In genomic region chr9:70655764-70656129, GRCm38 (mm10) we compare ENCODE assay signal across 8 mouse cellular contexts. TPM values are rescaled to one million over a fixed set of nuclear protein-coding genes. Genes with fewer than 3 reads are reported as not detected.
DNase-seq lines count a peak whose midpoint lies in the region; ATAC-seq and TF ChIP-seq lines count a peak whose summit lies in the region.

No protein-coding gene starts in this region.

- H3K4me3 ChIP-seq in heart, postnatal 0 days (ENCODE audit: low read depth, low read length), result peak overlapping the region; percentile 99
- peak overlapping the region; percentile 91; the same call in 1 of the 2 replicates for H3K4me3 ChIP-seq in bone marrow macrophage, adult 2 months (ENCODE audit: insufficient read depth, low read length)
- peak overlapping the region; percentile 87 for H3K4me3 ChIP-seq in hindbrain, embryonic 12.5 days
- H3K4me3 ChIP-seq in midbrain, embryonic 10.5 days, result peak overlapping the region; percentile 91

- intact Hi-C loops in heart, postnatal 10 days (cut with DNase I), result no loop called here

- no peak for TF ChIP-seq EP300 in heart, postnatal 0 days (IDR thresholded peaks at IDR 0.05; ENCODE audit: low read depth)

- TF ChIP-seq CTCF in heart, postnatal 0 days (IDR thresholded peaks at IDR 0.05; ENCODE audit: low read depth), result no peak
- TF ChIP-seq CTCF in bone marrow macrophage, adult 2 months (IDR thresholded peaks at IDR 0.05; ENCODE audit: low read depth, low read length), result no peak

- H3K4me2 ChIP-seq in heart, postnatal 0 days (ENCODE audit: low read depth, low read length), result peak overlapping the region; percentile 97
- H3K4me2 ChIP-seq in hindbrain, embryonic 12.5 days (replicated peaks), result peak overlapping the region; percentile 76

- TF ChIP-seq POLR2A in bone marrow macrophage, adult 2 months (IDR thresholded peaks at IDR 0.05; ENCODE audit: borderline replicate concordance, low read depth, low read length), result no peak

- no peaks in the 10 kb centered on the region for H3K27me3 ChIP-seq in heart, postnatal 0 days (ENCODE audit: control insufficient read depth, insufficient read depth, low read length)
- H3K27me3 ChIP-seq in hindbrain, embryonic 12.5 days, result no peaks in the 10 kb centered on the region
- no peaks in the 10 kb centered on the region for H3K27me3 ChIP-seq in midbrain, embryonic 10.5 days (ENCODE audit: low read depth, poor library complexity, severe bottlenecking)

- ATAC-seq in heart, postnatal 0 days (ENCODE audit: insufficient read depth, low read depth), result no peak
- peak; percentile 21 for ATAC-seq in hindbrain, embryonic 12.5 days (ENCODE audit: low FRiP score)

- H3K36me3 ChIP-seq in heart, postnatal 0 days (replicated peaks; ENCODE audit: control insufficient read depth, insufficient read depth, low read length), result no peaks in the 10 kb centered on the region
- H3K36me3 ChIP-seq in hindbrain, embryonic 12.5 days, result no peaks in the 10 kb centered on the region
- H3K36me3 ChIP-seq in midbrain, embryonic 10.5 days, result no peaks in the 10 kb centered on the region

- DNase-seq in heart, postnatal 0 days (ENCODE audit: low spot score), result no peak
- DNase-seq in heart, postnatal 10 days, result no peak
- no peak for DNase-seq in midbrain, embryonic 10.5 days (ENCODE audit: low spot score)
- DNase-seq in layer of hippocampus, postnatal 25 days (ENCODE audit: extremely low spot score in 1 of 2, low spot score in 1 of 2), result no peak
- no peak for DNase-seq in ovary, postnatal 14 days (ENCODE audit: low spot score)
- no peak for DNase-seq in right cerebral cortex, adult 2 months (ENCODE audit: low spot score in 2 of 2)

- H3K9ac ChIP-seq in heart, postnatal 0 days (replicated peaks; ENCODE audit: low read depth, low read length), result peak overlapping the region; percentile 93; the same call in 1 of the 2 replicates
- no peak overlapping the region for H3K9ac ChIP-seq in hindbrain, embryonic 12.5 days

- 35% methylated on average over 2 of the region's 2 CpGs for WGBS in heart, postnatal 0 days
- 38% methylated on average over 2 of the region's 2 CpGs for WGBS in hindbrain, embryonic 12.5 days
- WGBS in midbrain, embryonic 10.5 days, result 38% methylated on average over 2 of the region's 2 CpGs

- no peaks in the 10 kb centered on the region for H3K9me3 ChIP-seq in heart, postnatal 0 days (replicated peaks; ENCODE audit: control insufficient read depth, low read length)
- no peaks in the 10 kb centered on the region for H3K9me3 ChIP-seq in hindbrain, embryonic 12.5 days (replicated peaks)
- H3K9me3 ChIP-seq in midbrain, embryonic 10.5 days (replicated peaks), result no peaks in the 10 kb centered on the region

- peaks cover 22% of the 10 kb centered on the region for H3K4me1 ChIP-seq in heart, postnatal 0 days (ENCODE audit: control insufficient read depth, insufficient read depth)
- peaks cover 27% of the 10 kb centered on the region for H3K4me1 ChIP-seq in bone marrow macrophage, adult 2 months (ENCODE audit: control insufficient read depth, insufficient read depth, low read length)
- peaks cover 21% of the 10 kb centered on the region for H3K4me1 ChIP-seq in hindbrain, embryonic 12.5 days
- peaks cover 28% of the 10 kb centered on the region for H3K4me1 ChIP-seq in midbrain, embryonic 10.5 days

- no peak overlapping the region for H3K27ac ChIP-seq in heart, postnatal 0 days (ENCODE audit: low read depth)
- no peak overlapping the region for H3K27ac ChIP-seq in bone marrow macrophage, adult 2 months (ENCODE audit: insufficient read depth, low read depth, low read length)
- no peak overlapping the region for H3K27ac ChIP-seq in hindbrain, embryonic 12.5 days
- H3K27ac ChIP-seq in midbrain, embryonic 10.5 days (replicated peaks), result no peak overlapping the region

RNA-seq across cellular contexts. Expression of gene Gm10642, which starts 0.3 kb away (rescaled TPM):
- 1.3 TPM in 1 of 2 replicates, not detected in the other for total RNA-seq in heart, postnatal 0 days (2014; rRNA removed; ENCODE audit: low replicate concordance)
- polyA plus RNA-seq in heart, postnatal 0 days (2015; fragmentation: Nextera tagmentation; extraction: Ambion mirVana), result 0.38 and 0.78 TPM in 2 replicates
- total RNA-seq in heart, postnatal 10 days (2021), result under 1 TPM; 0.74 to 0.93 TPM
- polyA plus RNA-seq in bone marrow macrophage, adult 2 months (2012; ENCODE audit: insufficient read depth, insufficient read length, missing spikeins), result 2.0 and 3.0 TPM in 2 replicates
- 0.49 and 0.82 TPM in 2 replicates for polyA plus RNA-seq in hindbrain, embryonic 12.5 days (2016; fragmentation: Nextera tagmentation; extraction: Ambion mirVana)
- polyA plus RNA-seq in midbrain, embryonic 10.5 days (2016; fragmentation: Nextera tagmentation; extraction: Ambion mirVana), result 0.25 and 0.33 TPM in 2 replicates
- total RNA-seq in layer of hippocampus, postnatal 25 days (2021), result 1 to 10 TPM in 1 of 2 experiments, under 1 TPM in 1; 0.96 to 1.0 TPM

RNA-seq across cellular contexts. Expression of gene Mindy2, which starts 1.2 kb away (rescaled TPM):
- total RNA-seq in heart, postnatal 0 days (2014; rRNA removed; ENCODE audit: low replicate concordance), result 15.3 and 20.8 TPM in 2 replicates
- 9.0 and 9.2 TPM in 2 replicates for polyA plus RNA-seq in heart, postnatal 0 days (2015; fragmentation: Nextera tagmentation; extraction: Ambion mirVana)
- total RNA-seq in heart, postnatal 10 days (2021), result 10 to 100 TPM; 31.5 to 32.6 TPM
- 31.5 and 33.9 TPM in 2 replicates for polyA plus RNA-seq in bone marrow macrophage, adult 2 months (2012; ENCODE audit: insufficient read depth, insufficient read length, missing spikeins)
- 21.5 and 23.5 TPM in 2 replicates for polyA plus RNA-seq in hindbrain, embryonic 12.5 days (2016; fragmentation: Nextera tagmentation; extraction: Ambion mirVana)
- 5.0 and 6.4 TPM in 2 replicates for polyA plus RNA-seq in midbrain, embryonic 10.5 days (2016; fragmentation: Nextera tagmentation; extraction: Ambion mirVana)
- 10 to 100 TPM; 31.9 TPM for total RNA-seq in layer of hippocampus, postnatal 25 days (2021)

RNA-seq across cellular contexts. Expression of gene Adam10, which starts 23.1 kb away (rescaled TPM):
- total RNA-seq in heart, postnatal 0 days (2014; rRNA removed; ENCODE audit: low replicate concordance), result 15.0 and 20.2 TPM in 2 replicates
- polyA plus RNA-seq in heart, postnatal 0 days (2015; fragmentation: Nextera tagmentation; extraction: Ambion mirVana), result 39.3 and 39.9 TPM in 2 replicates
- total RNA-seq in heart, postnatal 10 days (2021), result 10 to 100 TPM; 66.0 to 80.3 TPM
- 69.3 and 78.6 TPM in 2 replicates for polyA plus RNA-seq in bone marrow macrophage, adult 2 months (2012; ENCODE audit: insufficient read depth, insufficient read length, missing spikeins)
- polyA plus RNA-seq in hindbrain, embryonic 12.5 days (2016; fragmentation: Nextera tagmentation; extraction: Ambion mirVana), result 88.4 and 99.7 TPM in 2 replicates
- 66.2 and 72.7 TPM in 2 replicates for polyA plus RNA-seq in midbrain, embryonic 10.5 days (2016; fragmentation: Nextera tagmentation; extraction: Ambion mirVana)
- total RNA-seq in layer of hippocampus, postnatal 25 days (2021), result 10 to 100 TPM; 59.7 to 65.1 TPM
